Mouse (Mus musculus): ENCODE results near the gene Zfp91.

The Zfp91 gene

GRCm38 (mm10) chr19:12795511-12796327 is at the start of gene Zfp91, which contains the start of gene Lpxn:
Zfp91 (minus strand) TSS chr19:12796126.
Lpxn (plus strand) TSS chr19:12796193.
- DNase-seq (ENCODE audit: low read depth, low spot score) = peak; percentile 99

- DNase-seq (ENCODE audit: low read depth, low spot score) = no peak
Measured at GRCm38 (mm10) chr19:12838507-12838906, 42.6 kb upstream of the Zfp91 start.

- DNase-seq (ENCODE audit: low read depth, low spot score) = no peak
Measured at GRCm38 (mm10) chr19:12833625-12834024, 37.7 kb upstream of the Zfp91 start.

GRCm38 (mm10) chr19:12831559-12831958 is 35.6 kb upstream of the Zfp91 start:
- no peak for DNase-seq (ENCODE audit: low read depth, low spot score)

GRCm38 (mm10) chr19:12830823-12831430 is 35.0 kb upstream of the Zfp91 start:
- DNase-seq (ENCODE audit: low read depth, low spot score) = no peak

- DNase-seq (ENCODE audit: low read depth, low spot score) = no peak
Measured at GRCm38 (mm10) chr19:12824549-12824948, 28.6 kb upstream of the Zfp91 start.

GRCm38 (mm10) chr19:12820383-12820782 is 24.5 kb upstream of the Zfp91 start:
- DNase-seq (ENCODE audit: low read depth, low spot score) = peak; percentile 59

GRCm38 (mm10) chr19:12818507-12818906 is 22.6 kb upstream of the Zfp91 start:
- DNase-seq (ENCODE audit: low read depth, low spot score) = peak; percentile 73

- DNase-seq (ENCODE audit: low read depth, low spot score) = no peak
Measured at GRCm38 (mm10) chr19:12813883-12814282, 18.0 kb upstream of the Zfp91 start.

- no peak for DNase-seq (ENCODE audit: low read depth, low spot score)
Measured at GRCm38 (mm10) chr19:12812644-12813364, 16.9 kb upstream of the Zfp91 start.

- DNase-seq (ENCODE audit: low read depth, low spot score) = peak; percentile 57
Measured at GRCm38 (mm10) chr19:12806214-12806613, 10.3 kb upstream of the Zfp91 start.

- peak; percentile 31 for DNase-seq (ENCODE audit: low read depth, low spot score)
Measured at GRCm38 (mm10) chr19:12805730-12806129, 9.8 kb upstream of the Zfp91 start.

- DNase-seq (ENCODE audit: low read depth, low spot score) = no peak
Measured at GRCm38 (mm10) chr19:12804237-12804636, 8.3 kb upstream of the Zfp91 start.

- DNase-seq (ENCODE audit: low read depth, low spot score) = no peak
Measured at GRCm38 (mm10) chr19:12802830-12803229, 6.9 kb upstream of the Zfp91 start.

GRCm38 (mm10) chr19:12801046-12801445 is 5.1 kb upstream of the Zfp91 start:
- DNase-seq (ENCODE audit: low read depth, low spot score) = peak; percentile 84

GRCm38 (mm10) chr19:12800621-12801020 is 4.7 kb upstream of the Zfp91 start:
- DNase-seq (ENCODE audit: low read depth, low spot score) = no peak

GRCm38 (mm10) chr19:12799081-12799480 is 3.2 kb upstream of the Zfp91 start:
- peak; percentile 61 for DNase-seq (ENCODE audit: low read depth, low spot score)

- DNase-seq (ENCODE audit: low read depth, low spot score) = peak; percentile 89
Measured at GRCm38 (mm10) chr19:12798404-12798803, 2.5 kb upstream of the Zfp91 start.

- peak; percentile 79 for DNase-seq (ENCODE audit: low read depth, low spot score)
Measured at GRCm38 (mm10) chr19:12797071-12797470, 1.1 kb upstream of the Zfp91 start.

- DNase-seq (ENCODE audit: low read depth, low spot score) = peak; percentile 90
Measured at GRCm38 (mm10) chr19:12796328-12796931, 504 bp upstream of the Zfp91 start.

GRCm38 (mm10) chr19:12795110-12795509 is 816 bp downstream of the Zfp91 start:
- no peak for DNase-seq (ENCODE audit: low read depth, low spot score)
